Mouse (Mus musculus): ENCODE results near the gene Eml6.
A peak's percentile ranks its signal among the peaks of the same experiment; 100 is the strongest.

Eml6 gene

GRCm38 (mm10) chr11:29861040-29861439, 164.8 kb downstream of the Eml6 start:
- ATAC-seq (ENCODE audit: low TSS enrichment), result no peak

DNA sequence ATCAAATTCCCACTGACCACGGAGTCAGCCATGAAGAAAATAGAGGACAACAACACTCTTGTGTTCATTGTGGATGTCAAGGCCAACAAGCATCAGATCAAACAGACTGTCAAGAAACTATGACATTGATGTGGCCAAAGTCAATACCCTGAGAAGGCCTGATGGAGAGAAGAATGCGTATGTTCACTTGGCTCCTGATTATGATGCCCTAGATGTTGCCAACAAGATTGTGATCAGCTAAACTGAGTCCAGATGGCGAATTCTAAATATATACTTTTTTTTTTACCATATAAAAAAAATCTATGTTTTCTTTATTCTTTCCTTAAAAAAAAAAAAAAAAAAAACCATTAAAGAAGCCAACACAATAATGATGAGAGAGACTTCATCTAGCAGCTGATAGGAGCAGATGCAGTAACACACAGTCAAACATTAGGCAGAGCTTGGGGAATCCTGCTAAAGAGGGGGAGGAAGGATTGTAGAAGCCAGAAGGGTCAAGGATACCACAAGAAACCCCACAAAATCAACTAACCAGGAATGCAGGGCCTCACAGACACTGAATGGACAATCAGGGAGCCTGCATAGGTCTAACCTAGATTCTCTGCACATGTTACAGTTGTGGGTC, 185.1 kb downstream of the Eml6 start:
- ATAC-seq (ENCODE audit: low TSS enrichment), result no peak

DNA sequence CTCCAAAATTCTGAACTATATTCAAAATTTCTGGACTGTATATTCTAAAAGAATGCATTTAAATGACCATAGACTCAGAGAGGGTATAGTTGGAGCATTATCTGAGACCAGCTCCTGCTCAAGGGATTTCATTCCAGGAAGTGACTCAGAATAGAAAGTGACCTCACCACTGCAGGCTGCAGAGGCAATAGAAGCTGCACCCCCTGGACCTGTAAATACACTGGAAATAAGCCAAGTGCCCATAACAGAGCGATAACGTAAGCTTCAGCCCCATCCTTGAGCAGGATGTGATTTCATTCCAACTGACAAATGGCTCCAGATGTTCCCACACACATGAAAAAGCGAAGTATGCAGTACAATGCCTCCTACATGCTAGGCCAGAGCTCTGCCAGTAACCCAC, 186.1 kb downstream of the Eml6 start:
- no peak for ATAC-seq (ENCODE audit: low TSS enrichment)

DNA sequence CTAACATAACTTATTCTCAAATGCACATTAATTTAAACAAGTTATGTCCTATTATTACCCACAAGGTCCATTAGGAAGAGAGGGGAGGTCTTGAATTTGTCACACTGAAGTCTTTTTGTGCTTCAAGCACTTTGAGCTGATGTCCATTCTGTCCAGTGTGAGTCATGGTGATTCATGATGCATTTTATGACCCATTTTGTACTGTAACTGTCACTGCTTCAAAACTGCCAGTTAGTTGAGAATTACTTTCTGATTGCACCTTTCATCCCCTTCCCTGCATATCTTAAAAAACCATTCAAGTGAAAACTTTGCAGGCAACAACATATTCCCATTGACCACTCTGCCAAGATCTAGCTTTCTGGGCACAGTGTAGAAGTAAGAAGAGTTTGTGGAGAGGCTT, 188.8 kb downstream of the Eml6 start:
- no peak for ATAC-seq (ENCODE audit: low TSS enrichment)

- 0 out of 2 replicates have a peak, but pooled peaks have one; percentile 16 for ATAC-seq (ENCODE audit: low TSS enrichment)
Observed at GRCm38 (mm10) chr11:29827729-29828128, 198.1 kb downstream of the Eml6 start.

- ATAC-seq (ENCODE audit: low TSS enrichment), result no peak
Observed at GRCm38 (mm10) chr11:29826001-29826400, 199.8 kb downstream of the Eml6 start.

GRCm38 (mm10) chr11:29825271-29825718, 200.5 kb downstream of the Eml6 start, which contains the start of gene 4931440F15Rik:
Gene 4931440F15Rik (minus strand): TSS chr11:29825668.
- ATAC-seq (ENCODE audit: low TSS enrichment), result peak; percentile 53

DNA sequence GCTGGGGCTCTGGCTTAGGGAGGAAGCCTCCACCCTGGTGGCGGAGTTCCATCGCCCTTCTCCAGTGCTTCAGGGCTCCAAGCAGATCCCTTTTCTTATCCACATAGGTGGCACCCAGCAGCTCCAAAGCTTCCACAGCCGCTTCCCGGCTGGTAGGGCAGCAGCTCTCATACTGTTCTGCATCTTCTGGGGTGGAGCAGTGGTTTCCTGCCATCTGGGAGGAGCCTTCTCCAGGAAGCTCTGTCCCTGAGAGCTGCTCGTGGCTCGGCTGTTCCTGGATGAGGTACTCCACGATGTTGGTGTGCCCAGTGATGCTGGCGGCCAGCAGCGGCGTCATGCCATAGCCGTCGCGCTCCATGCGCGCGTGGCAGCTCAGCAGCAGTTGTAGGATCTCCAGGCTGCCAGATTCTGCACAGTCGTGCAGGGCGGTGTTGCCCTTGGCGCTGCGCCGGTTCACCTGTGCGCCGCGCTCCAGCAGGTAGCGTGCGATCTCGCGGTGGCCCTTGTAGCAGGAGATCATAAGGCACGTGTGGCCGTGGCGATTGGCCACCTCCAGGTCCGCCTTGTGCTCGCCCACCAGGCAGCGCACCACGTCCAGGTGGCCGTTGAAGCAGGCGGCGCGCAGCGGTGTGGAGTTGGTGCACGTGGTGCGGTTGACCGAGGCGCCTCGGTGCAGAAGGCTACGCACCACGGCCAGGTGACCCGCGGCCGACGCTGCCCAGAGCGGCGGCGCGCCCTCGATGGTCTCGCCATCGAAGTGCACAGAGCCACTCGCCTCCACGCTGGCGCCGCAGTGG, 201.2 kb downstream of the Eml6 start:
- peak; percentile 62 for ATAC-seq (ENCODE audit: low TSS enrichment)

GRCm38 (mm10) chr11:29823141-29823540, 202.7 kb downstream of the Eml6 start:
- ATAC-seq (ENCODE audit: low TSS enrichment), result no peak

DNA sequence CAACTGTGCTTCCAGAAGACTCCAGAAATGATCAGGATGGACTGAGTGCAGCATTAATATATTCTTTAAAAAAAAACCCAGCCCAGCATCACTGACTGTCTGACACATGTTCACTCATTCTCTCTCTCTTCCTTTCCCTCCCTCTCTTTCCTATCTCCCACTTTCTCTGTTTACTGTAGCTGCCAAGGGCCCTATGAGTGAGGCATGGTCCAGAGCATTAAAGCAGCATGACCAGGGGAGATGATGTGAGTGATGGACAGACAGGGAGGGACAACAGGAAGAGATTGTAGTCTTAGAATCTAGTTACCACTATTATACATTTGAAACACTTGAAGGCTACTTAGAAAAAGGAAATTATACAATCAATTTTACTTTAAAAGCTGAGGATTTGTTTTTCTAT, 210.2 kb downstream of the Eml6 start:
- no peak for ATAC-seq (ENCODE audit: low TSS enrichment)

- ATAC-seq (ENCODE audit: low TSS enrichment), result no peak
Observed at GRCm38 (mm10) chr11:29815261-29815660, 210.6 kb downstream of the Eml6 start.

DNA sequence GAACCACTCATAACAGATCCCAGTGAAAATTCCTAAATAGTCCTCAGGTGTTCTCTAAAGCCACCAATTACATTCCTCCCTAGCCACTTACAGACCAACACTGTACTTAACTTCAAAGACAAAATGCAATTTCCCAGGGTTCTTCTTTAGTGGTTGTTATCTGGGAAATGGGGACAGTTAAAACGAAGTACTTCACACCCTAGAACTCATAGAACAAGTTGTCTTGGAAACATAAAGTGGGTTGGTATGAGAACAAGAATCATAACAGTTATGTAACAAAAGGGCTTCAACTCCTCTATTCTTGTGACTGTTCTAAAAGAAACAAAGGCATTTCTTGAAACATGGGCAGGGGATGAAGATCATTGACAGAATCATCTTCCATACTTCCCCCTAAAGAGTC, 212.6 kb downstream of the Eml6 start:
- ATAC-seq (ENCODE audit: low TSS enrichment), result peak; percentile 62

GRCm38 (mm10) chr11:29812475-29812874, 213.4 kb downstream of the Eml6 start:
- no peak for ATAC-seq (ENCODE audit: low TSS enrichment)

DNA sequence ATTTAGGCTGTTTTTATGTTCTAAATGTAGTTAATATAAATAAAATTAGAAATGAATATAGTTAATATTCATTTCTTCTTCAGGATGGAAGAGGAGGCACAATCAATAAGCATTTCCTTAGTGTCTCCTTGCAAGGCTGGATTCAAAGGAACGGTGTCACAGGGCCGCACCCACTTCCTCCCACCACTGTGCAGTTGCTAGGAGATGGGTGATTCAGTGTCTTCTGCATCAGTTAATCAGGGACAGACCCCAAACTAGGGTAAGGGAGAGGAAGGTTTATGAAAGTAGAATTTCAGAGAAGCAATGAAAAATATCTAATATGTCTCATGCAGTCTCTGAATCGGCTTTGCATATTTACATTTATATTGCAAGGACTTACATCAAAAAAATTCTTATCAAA, 215.5 kb downstream of the Eml6 start:
- peak; percentile 21; the same call in 1 of the 2 replicates for ATAC-seq (ENCODE audit: low TSS enrichment)

- ATAC-seq (ENCODE audit: low TSS enrichment), result peak; percentile 21; the same call in 1 of the 2 replicates
Observed at GRCm38 (mm10) chr11:29808981-29809589, 216.7 kb downstream of the Eml6 start.

DNA sequence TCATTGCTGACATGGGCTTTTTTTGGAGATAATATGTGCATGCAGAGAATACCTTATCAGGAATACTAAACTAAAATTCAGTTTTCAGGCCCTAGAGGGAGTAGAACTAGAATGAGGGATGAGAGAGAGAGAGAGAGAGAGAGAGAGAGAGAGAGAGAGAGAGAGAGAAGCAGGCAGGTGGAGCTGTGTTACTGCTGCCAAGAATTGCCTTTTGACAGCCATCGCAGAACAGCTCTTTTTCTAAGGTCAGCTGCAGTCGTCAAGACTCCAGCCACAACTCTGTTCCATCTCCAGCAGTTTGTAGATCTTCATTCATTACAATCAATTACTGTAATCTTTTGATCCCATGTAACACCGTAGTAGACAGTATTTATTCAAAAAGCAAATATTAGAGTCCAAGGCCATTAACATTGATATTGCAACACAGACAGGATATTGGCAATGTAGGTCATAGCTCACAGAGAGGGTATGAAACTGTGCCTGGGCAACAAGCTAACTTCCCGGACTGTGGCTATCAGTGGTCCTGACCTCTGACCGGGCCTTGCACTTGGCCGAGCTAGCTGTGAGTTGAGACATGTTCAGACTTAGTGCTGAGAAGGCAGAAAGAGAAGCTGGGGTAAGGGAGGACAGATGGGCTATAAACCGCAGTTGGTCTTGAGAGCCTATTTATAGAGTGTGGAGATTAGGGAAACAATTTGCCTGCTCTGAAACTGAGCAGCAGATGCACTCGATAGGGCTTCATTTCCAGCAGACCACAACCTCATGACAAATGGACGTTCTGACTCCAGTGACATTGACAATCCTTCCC, 217.5 kb downstream of the Eml6 start:
- peak; percentile 55 for ATAC-seq (ENCODE audit: low TSS enrichment)

- ATAC-seq (ENCODE audit: low TSS enrichment), result no peak
Observed at GRCm38 (mm10) chr11:29807325-29807724, 218.5 kb downstream of the Eml6 start.

DNA sequence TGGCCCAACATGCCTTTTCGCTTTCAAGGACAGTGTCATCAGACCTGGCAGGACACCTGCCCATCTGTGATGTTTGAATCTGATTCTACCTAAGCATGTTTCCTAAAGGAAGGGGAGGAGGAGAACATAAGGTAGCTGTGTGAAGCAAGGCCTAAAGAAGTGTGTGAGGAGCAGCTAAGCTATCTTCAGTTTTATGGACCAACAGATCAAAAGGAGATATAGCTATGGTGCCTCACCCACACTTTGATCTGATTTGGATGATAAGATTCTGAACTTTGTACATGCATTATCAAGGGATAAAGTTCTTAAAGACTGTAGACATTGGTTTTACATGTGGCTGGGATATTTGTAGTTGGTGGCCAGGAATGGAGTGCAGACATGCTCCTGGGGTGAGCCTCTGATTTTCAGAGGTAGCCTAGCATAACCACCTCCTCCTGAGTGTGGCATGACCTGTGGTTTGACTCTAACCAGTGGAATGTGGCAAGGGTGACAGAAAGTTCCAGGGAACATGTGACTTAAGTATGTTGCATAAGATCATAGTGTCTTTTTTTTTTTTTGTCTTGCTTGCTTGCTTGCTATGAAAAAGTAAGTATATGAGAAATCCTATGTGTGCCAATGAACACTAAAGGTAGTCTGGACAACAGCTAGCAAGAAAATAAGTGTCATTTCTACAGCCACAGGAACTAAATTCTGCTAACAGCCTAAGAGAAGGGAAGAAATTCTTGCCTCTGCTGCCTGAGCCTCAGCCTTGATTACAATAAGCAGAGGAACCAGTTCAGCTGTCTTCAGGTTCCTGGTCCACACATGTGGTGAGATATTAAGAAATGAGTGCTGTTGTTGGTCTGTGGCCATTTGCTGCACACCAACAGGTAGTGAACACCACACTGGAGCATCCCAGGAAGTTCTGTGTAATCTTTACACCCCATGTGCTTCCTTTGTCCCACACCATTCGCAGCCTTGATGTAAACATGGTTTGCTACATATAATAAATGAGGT, 224.1 kb downstream of the Eml6 start:
- ATAC-seq (ENCODE audit: low TSS enrichment), result no peak

GRCm38 (mm10) chr11:29799839-29800238, 226.0 kb downstream of the Eml6 start:
- no peak for ATAC-seq (ENCODE audit: low TSS enrichment)

DNA sequence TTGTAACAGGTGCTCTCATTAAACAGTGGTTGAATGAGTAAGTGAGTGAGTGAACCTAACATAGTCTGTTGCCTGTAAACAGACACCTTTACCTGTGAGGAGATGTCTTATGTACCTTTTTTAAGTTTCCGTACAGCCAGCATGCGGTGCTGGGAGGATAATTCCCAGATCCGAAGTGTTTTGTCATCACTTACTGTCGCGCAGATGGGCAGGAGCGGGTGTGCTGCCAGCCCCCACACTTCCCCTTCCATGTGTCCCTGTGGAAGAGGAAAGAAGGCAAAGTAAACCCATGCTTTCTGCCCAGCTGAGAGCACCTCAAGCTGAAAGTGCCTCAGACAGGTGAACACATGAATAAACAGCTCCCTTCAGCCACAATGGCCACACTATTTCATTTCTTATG, 230.7 kb downstream of the Eml6 start:
- peak; percentile 82 for ATAC-seq (ENCODE audit: low TSS enrichment)

DNA sequence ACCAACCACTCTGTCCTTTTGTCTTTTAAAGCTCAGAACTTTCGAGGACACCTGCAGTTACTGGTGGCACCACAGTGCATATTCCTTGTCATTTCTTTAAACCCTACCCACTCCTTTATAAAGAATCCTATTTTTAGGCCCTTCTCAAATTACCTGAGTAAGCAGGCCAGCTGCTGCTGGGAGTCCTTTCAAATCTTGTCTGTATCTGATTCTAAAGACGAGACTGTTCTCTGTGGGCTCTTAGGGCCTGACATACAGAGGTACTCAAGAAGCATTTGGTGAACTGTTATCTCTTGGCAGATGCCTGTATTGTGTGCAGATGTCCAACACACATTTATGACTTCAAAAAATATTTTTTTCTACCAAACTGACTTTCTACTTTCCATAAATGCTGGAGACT, 231.4 kb downstream of the Eml6 start:
- ATAC-seq (ENCODE audit: low TSS enrichment), result peak; percentile 45

Data from frontal cortex, adult (tissue).